In genomic region chr11:113121307-113121706, GRCm38 (mm10) we compare ENCODE assay signal across 10 mouse cellular contexts.
DNase-seq lines count a peak whose midpoint lies in the region; ATAC-seq and TF ChIP-seq lines count a peak whose summit lies in the region.
"Had no signal": no experiment of that assay in that cellular context is flagged by ENCODE, and none has a peak within 500 bp of the region (broad histone marks: within the 10 kb centered on the region; RNA-seq: fewer than 3 reads in every experiment).

No protein-coding gene starts in this region.

- no peak overlapping the region for H3K4me2 ChIP-seq in hindbrain, embryonic 11.5 days (replicated peaks; ENCODE audit: low read depth, low read length)
- peak overlapping the region; percentile 18 for H3K4me2 ChIP-seq in forebrain, embryonic 13.5 days
- H3K4me2 ChIP-seq in limb, embryonic 15.5 days = peak overlapping the region; percentile 20; the same call in 1 of the 2 replicates

- peak overlapping the region; percentile 66 for H3K27ac ChIP-seq in hindbrain, embryonic 10.5 days
- H3K27ac ChIP-seq in hindbrain, embryonic 11.5 days (ENCODE audit: low read depth, low read length) = no peak overlapping the region
- no peak overlapping the region for H3K27ac ChIP-seq in ES-E14 (ENCODE audit: insufficient read depth, low read depth, low read length, poor library complexity, severe bottlenecking)
- peak overlapping the region; percentile 59 for H3K27ac ChIP-seq in forebrain, embryonic 13.5 days
- H3K27ac ChIP-seq in limb, embryonic 15.5 days = peak overlapping the region; percentile 63

- no peaks in the 10 kb centered on the region for H3K9me3 ChIP-seq in hindbrain, embryonic 10.5 days
- H3K9me3 ChIP-seq in hindbrain, embryonic 11.5 days (ENCODE audit: control insufficient read depth, low read length) = no peaks in the 10 kb centered on the region
- no peaks in the 10 kb centered on the region for H3K9me3 ChIP-seq in ES-E14 (ENCODE audit: control insufficient read depth, insufficient read depth, low read depth, low read length)
- no peaks in the 10 kb centered on the region; the same call in 1 of the 2 replicates for H3K9me3 ChIP-seq in forebrain, embryonic 13.5 days (replicated peaks)
- no peaks in the 10 kb centered on the region for H3K9me3 ChIP-seq in limb, embryonic 15.5 days

- in situ Hi-C loops in ES-E14 (cut with MboI; ENCODE audit: low sequenced_read_pairs in 2 of 2, unreplicated experiment in 2 of 2) = no loop called here

- no peak for ATAC-seq in hindbrain, embryonic 11.5 days (ENCODE audit: low FRiP score)
- ATAC-seq in forebrain, embryonic 13.5 days = 0 out of 2 replicates have a peak, but pooled peaks have one; percentile 52
- peak; percentile 84 for ATAC-seq in limb, embryonic 15.5 days (ENCODE audit: insufficient number of reproducible peaks, low FRiP score, low TSS enrichment, low read depth)

- H3K27me3 ChIP-seq in hindbrain, embryonic 10.5 days (ENCODE audit: insufficient read depth, poor library complexity, severe bottlenecking) = no peaks in the 10 kb centered on the region
- no peaks in the 10 kb centered on the region for H3K27me3 ChIP-seq in hindbrain, embryonic 11.5 days (ENCODE audit: control insufficient read depth, insufficient read depth, low read length)
- no peaks in the 10 kb centered on the region for H3K27me3 ChIP-seq in forebrain, embryonic 13.5 days
- no peaks in the 10 kb centered on the region for H3K27me3 ChIP-seq in limb, embryonic 15.5 days

- no peak overlapping the region for H3K4me3 ChIP-seq in hindbrain, embryonic 10.5 days
- no peak overlapping the region for H3K4me3 ChIP-seq in hindbrain, embryonic 11.5 days (ENCODE audit: low read depth, low read length)
- peak overlapping the region; percentile 16 to 26; a peak in 2 of 4 replicates for H3K4me3 ChIP-seq in ES-E14 (ENCODE audit: insufficient read depth in 1 of 2, low read depth in 1 of 2, low read length in 2 of 2, poor library complexity in 1 of 2, severe bottlenecking in 1 of 2)
- H3K4me3 ChIP-seq in forebrain, embryonic 13.5 days = no peak overlapping the region
- no peak overlapping the region for H3K4me3 ChIP-seq in limb, embryonic 15.5 days
- H3K4me3 ChIP-seq: erythroblast, embryonic 14.5 days had no signal

- no peaks in the 10 kb centered on the region for H3K36me3 ChIP-seq in hindbrain, embryonic 10.5 days
- H3K36me3 ChIP-seq in hindbrain, embryonic 11.5 days (ENCODE audit: control insufficient read depth, insufficient read depth, low read length) = no peaks in the 10 kb centered on the region
- no peaks in the 10 kb centered on the region for H3K36me3 ChIP-seq in ES-E14 (ENCODE audit: control insufficient read depth, insufficient read depth, low read length, poor library complexity, severe bottlenecking)
- H3K36me3 ChIP-seq in forebrain, embryonic 13.5 days (ENCODE audit: poor library complexity, severe bottlenecking) = no peaks in the 10 kb centered on the region
- no peaks in the 10 kb centered on the region for H3K36me3 ChIP-seq in limb, embryonic 15.5 days

- H3K9ac ChIP-seq in hindbrain, embryonic 11.5 days (ENCODE audit: low read depth, low read length) = no peak overlapping the region
- H3K9ac ChIP-seq in ES-E14 (ENCODE audit: insufficient read depth, low read depth, low read length, poor library complexity, severe bottlenecking) = no peak overlapping the region
- H3K9ac ChIP-seq in forebrain, embryonic 13.5 days = no peak overlapping the region; the same call in 1 of the 2 replicates
- no peak overlapping the region for H3K9ac ChIP-seq in limb, embryonic 15.5 days

- WGBS in hindbrain, embryonic 10.5 days = 38% methylated on average over 12 of the region's 12 CpGs
- 46% methylated on average over 12 of the region's 12 CpGs for WGBS in hindbrain, embryonic 11.5 days
- 33% methylated on average over 12 of the region's 12 CpGs for WGBS in forebrain, embryonic 13.5 days
- WGBS in limb, embryonic 15.5 days = 33% methylated on average over 12 of the region's 12 CpGs

- DNase-seq in hindbrain, embryonic 10.5 days (ENCODE audit: low spot score) = no peak
- DNase-seq in hindbrain, embryonic 11.5 days (ENCODE audit: low spot score) = no peak
- no peak for DNase-seq in ES-E14 (ENCODE audit: low read depth, low spot score)
- DNase-seq in kidney, adult 8-10 months = no peak
- DNase-seq in gastrocnemius, postnatal 4 days (ENCODE audit: low spot score in 2 of 2) = no peak
- no peak for DNase-seq in left cerebral cortex, postnatal 25 days (ENCODE audit: low spot score in 2 of 2)
- DNase-seq: kidney, postnatal 10 days had no signal

- H3K4me1 ChIP-seq in hindbrain, embryonic 10.5 days (replicated peaks) = peaks cover 32% of the 10 kb centered on the region
- H3K4me1 ChIP-seq in hindbrain, embryonic 11.5 days (replicated peaks; ENCODE audit: control insufficient read depth, insufficient read depth, low read length) = peaks cover 5% of the 10 kb centered on the region; the same call in 1 of the 2 replicates
- H3K4me1 ChIP-seq in ES-E14 (ENCODE audit: control insufficient read depth in 2 of 2, insufficient read depth in 2 of 2, low read length in 2 of 2, poor library complexity in 1 of 2) = peaks cover 0 to 15% of the 10 kb centered on the region in 2 experiments; a peak in 2 of 4 replicates
- peaks cover 46% of the 10 kb centered on the region for H3K4me1 ChIP-seq in forebrain, embryonic 13.5 days
- H3K4me1 ChIP-seq in limb, embryonic 15.5 days = peaks cover 23% of the 10 kb centered on the region

- intact Hi-C loops in left cerebral cortex, postnatal 25 days (cut with DNase I) = no loop called here

TF ChIP-seq in ES-E14, 5 proteins besides CTCF, POLR2A, EP300 and RAD21:
- TF ChIP-seq HCFC1 (IDR thresholded peaks at IDR 0.05; ENCODE audit: borderline replicate concordance, insufficient read depth, low read length) (no peak), ZNF384 (IDR thresholded peaks at IDR 0.05; ENCODE audit: low read depth, low read length) (no peak), CHD2 (IDR thresholded peaks at IDR 0.05; ENCODE audit: low read depth, low read length) (no peak), ZC3H11A (IDR thresholded peaks at IDR 0.05; ENCODE audit: borderline replicate concordance, low read depth, low read length) (no peak), MAFK (IDR thresholded peaks at IDR 0.05; ENCODE audit: insufficient read depth, low read depth, low read length) (no peak)

Comparison
In these comparisons a context has a peak if more than half of its experiments do, and no peak if none do; other contexts are left out.
1. H3K27ac ChIP-seq: peak in hindbrain, embryonic 10.5 days (single experiment), forebrain, embryonic 13.5 days (single experiment) and limb, embryonic 15.5 days (single experiment); none in hindbrain, embryonic 11.5 days (single experiment) and ES-E14 (single experiment).
2. H3K4me3 ChIP-seq: peak in ES-E14 (2 of 2); none in hindbrain, embryonic 10.5 days (single experiment), hindbrain, embryonic 11.5 days (single experiment), forebrain, embryonic 13.5 days (single experiment) and limb, embryonic 15.5 days (single experiment).